Mouse (Mus musculus): ENCODE measurements around the gene Olfr605. TPM values are rescaled to one million over a fixed set of nuclear protein-coding genes. Genes with fewer than 3 reads are reported as not detected.

Olfr605 gene
- polyA plus RNA-seq, 1 experiment: not detected

DNA sequence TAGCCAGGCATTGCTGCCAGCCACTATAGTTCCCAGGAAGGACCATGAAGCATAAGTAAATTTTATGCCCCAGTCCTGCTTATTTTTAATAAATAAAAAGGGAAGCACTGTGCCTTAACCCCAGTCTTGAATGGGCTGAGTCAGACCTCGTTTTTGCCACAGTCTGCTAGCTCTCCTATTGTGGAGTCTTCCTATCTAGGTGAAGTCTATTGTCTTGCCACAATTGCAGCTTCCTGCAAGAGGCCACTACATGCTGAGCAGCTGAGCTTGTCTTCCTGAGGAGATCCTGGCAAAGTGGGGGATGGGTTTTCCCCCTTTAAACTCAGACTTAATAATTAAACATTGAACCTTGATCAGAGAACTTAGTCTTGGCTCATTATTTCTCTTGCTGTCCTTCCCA is 46.3 kb downstream of the Olfr605 start:
- Histone ChIP-seq H3K9ac (ENCODE audit: low read depth, poor library complexity, severe bottlenecking) (no peak overlapping the region), H3K4me3 (ENCODE audit: low read depth, low read length) (no peak overlapping the region), H3K36me3 (ENCODE audit: control insufficient read depth, insufficient read depth, low read length, poor library complexity, severe bottlenecking) (no peaks in the 10 kb centered on the region), H3K27me3 (ENCODE audit: control insufficient read depth, insufficient read depth, low read length, poor library complexity, severe bottlenecking) (no peaks in the 10 kb centered on the region), H3K9me3 (replicated peaks; ENCODE audit: control insufficient read depth, insufficient read depth, low read length, poor library complexity, severe bottlenecking) (no peaks in the 10 kb centered on the region), H3K4me1 (ENCODE audit: control insufficient read depth, insufficient read depth, low read length) (no peaks in the 10 kb centered on the region), H3K27ac (ENCODE audit: insufficient read depth, low read length) (no peak overlapping the region)
- no peak for TF ChIP-seq POLR2A (IDR thresholded peaks at IDR 0.05; ENCODE audit: insufficient read depth, low read length)
- no peak for TF ChIP-seq EP300 (IDR thresholded peaks at IDR 0.05; ENCODE audit: insufficient read depth, low read depth, low read length)
- TF ChIP-seq CTCF (IDR thresholded peaks at IDR 0.05; ENCODE audit: low read depth, low read length): no peak

DNA sequence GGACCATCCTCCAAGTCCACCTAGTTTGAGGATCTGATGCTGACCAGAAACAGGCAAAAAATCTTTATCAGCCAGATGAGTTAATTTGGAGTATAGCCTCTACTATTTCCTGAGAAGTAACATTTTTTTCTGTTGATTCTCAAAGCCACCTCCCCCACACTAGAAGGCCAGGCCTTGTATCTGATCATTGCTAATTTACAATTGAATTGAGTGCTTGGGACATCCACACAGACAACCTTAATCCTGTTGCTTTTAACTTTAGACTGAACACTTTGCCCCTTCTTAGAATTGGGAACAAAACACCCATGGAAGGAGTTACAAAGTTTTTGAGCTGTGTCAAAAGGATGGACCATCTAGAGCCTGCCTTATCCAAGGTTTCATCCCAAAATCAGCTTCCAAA is 47.5 kb downstream of the Olfr605 start:
- TF ChIP-seq CTCF (IDR thresholded peaks at IDR 0.05; ENCODE audit: low read depth, low read length): no peak
- no peak for TF ChIP-seq POLR2A (IDR thresholded peaks at IDR 0.05; ENCODE audit: insufficient read depth, low read length)
- no peak for TF ChIP-seq EP300 (IDR thresholded peaks at IDR 0.05; ENCODE audit: insufficient read depth, low read depth, low read length)
- no peaks in the 10 kb centered on the region for H3K27me3 ChIP-seq (ENCODE audit: control insufficient read depth, insufficient read depth, low read length, poor library complexity, severe bottlenecking)
- no peaks in the 10 kb centered on the region for H3K9me3 ChIP-seq (replicated peaks; ENCODE audit: control insufficient read depth, insufficient read depth, low read length, poor library complexity, severe bottlenecking)
- no peak overlapping the region for H3K27ac ChIP-seq (ENCODE audit: insufficient read depth, low read length)
- no peak overlapping the region for H3K9ac ChIP-seq (ENCODE audit: low read depth, poor library complexity, severe bottlenecking)
- no peak overlapping the region for H3K4me3 ChIP-seq (ENCODE audit: low read depth, low read length)
- H3K4me1 ChIP-seq (ENCODE audit: control insufficient read depth, insufficient read depth, low read length): no peaks in the 10 kb centered on the region
- H3K36me3 ChIP-seq (ENCODE audit: control insufficient read depth, insufficient read depth, low read length, poor library complexity, severe bottlenecking): no peaks in the 10 kb centered on the region

Other genes starting within 250 kb of the Olfr605 start
- gene Olfr593, start 233.6 kb downstream of the Olfr605 start, polyA plus RNA-seq (2011; ENCODE audit: insufficient read depth, insufficient read length, low read depth, missing spikeins): not detected in 2 replicates
- not detected in 2 replicates for gene Olfr594, start 228.4 kb downstream of the Olfr605 start, polyA plus RNA-seq (2011; ENCODE audit: insufficient read depth, insufficient read length, low read depth, missing spikeins)
- gene Usp17ld, start 192.9 kb downstream of the Olfr605 start, polyA plus RNA-seq (2011; ENCODE audit: insufficient read depth, insufficient read length, low read depth, missing spikeins): not detected in 2 replicates
- gene Olfr596, start 139.8 kb downstream of the Olfr605 start, polyA plus RNA-seq (2011; ENCODE audit: insufficient read depth, insufficient read length, low read depth, missing spikeins): not detected in 2 replicates
- gene Olfr597, start 129.1 kb downstream of the Olfr605 start, polyA plus RNA-seq (2011; ENCODE audit: insufficient read depth, insufficient read length, low read depth, missing spikeins): not detected in 2 replicates
- gene Olfr598, start 121.9 kb downstream of the Olfr605 start, polyA plus RNA-seq (2011; ENCODE audit: insufficient read depth, insufficient read length, low read depth, missing spikeins): not detected in 2 replicates
- not detected in 2 replicates for gene Olfr599, start 109.5 kb downstream of the Olfr605 start, polyA plus RNA-seq (2011; ENCODE audit: insufficient read depth, insufficient read length, low read depth, missing spikeins)
- not detected in 2 replicates for gene Olfr600, start 95.8 kb downstream of the Olfr605 start, polyA plus RNA-seq (2011; ENCODE audit: insufficient read depth, insufficient read length, low read depth, missing spikeins)
- gene Olfr601, start 82.8 kb downstream of the Olfr605 start, polyA plus RNA-seq (2011; ENCODE audit: insufficient read depth, insufficient read length, low read depth, missing spikeins): not detected in 2 replicates
- gene Olfr603, start 59.3 kb downstream of the Olfr605 start, polyA plus RNA-seq (2011; ENCODE audit: insufficient read depth, insufficient read length, low read depth, missing spikeins): not detected in 2 replicates
- not detected in 2 replicates for gene Usp17lc, start 30.4 kb downstream of the Olfr605 start, polyA plus RNA-seq (2011; ENCODE audit: insufficient read depth, insufficient read length, low read depth, missing spikeins)
- gene Olfr606, start 3.6 kb upstream of the Olfr605 start, polyA plus RNA-seq (2011; ENCODE audit: insufficient read depth, insufficient read length, low read depth, missing spikeins): not detected in 2 replicates
- gene Olfr607, start 18.7 kb upstream of the Olfr605 start, polyA plus RNA-seq (2011; ENCODE audit: insufficient read depth, insufficient read length, low read depth, missing spikeins): 0.13 TPM in 1 of 2 replicates, not detected in the other
- not detected in 2 replicates for gene Olfr608, start 24.4 kb upstream of the Olfr605 start, polyA plus RNA-seq (2011; ENCODE audit: insufficient read depth, insufficient read length, low read depth, missing spikeins)
- gene Olfr609, start 52.6 kb upstream of the Olfr605 start, polyA plus RNA-seq (2011; ENCODE audit: insufficient read depth, insufficient read length, low read depth, missing spikeins): not detected in 2 replicates
- gene Olfr610, start 66.7 kb upstream of the Olfr605 start, polyA plus RNA-seq (2011; ENCODE audit: insufficient read depth, insufficient read length, low read depth, missing spikeins): not detected in 2 replicates
- gene Olfr611, start 75.4 kb upstream of the Olfr605 start, polyA plus RNA-seq (2011; ENCODE audit: insufficient read depth, insufficient read length, low read depth, missing spikeins): not detected in 2 replicates
- gene Olfr612, start 97.3 kb upstream of the Olfr605 start, polyA plus RNA-seq (2011; ENCODE audit: insufficient read depth, insufficient read length, low read depth, missing spikeins): not detected in 2 replicates
- not detected in 2 replicates for gene Olfr613, start 102.6 kb upstream of the Olfr605 start, polyA plus RNA-seq (2011; ENCODE audit: insufficient read depth, insufficient read length, low read depth, missing spikeins)
- gene Olfr615, start 110.6 kb upstream of the Olfr605 start, polyA plus RNA-seq (2011; ENCODE audit: insufficient read depth, insufficient read length, low read depth, missing spikeins): not detected in 2 replicates
- gene Olfr616, start 123.7 kb upstream of the Olfr605 start, polyA plus RNA-seq (2011; ENCODE audit: insufficient read depth, insufficient read length, low read depth, missing spikeins): not detected in 2 replicates
- not detected in 2 replicates for gene Olfr617, start 127.6 kb upstream of the Olfr605 start, polyA plus RNA-seq (2011; ENCODE audit: insufficient read depth, insufficient read length, low read depth, missing spikeins)
- not detected in 2 replicates for gene Olfr618, start 144.7 kb upstream of the Olfr605 start, polyA plus RNA-seq (2011; ENCODE audit: insufficient read depth, insufficient read length, low read depth, missing spikeins)
- gene Olfr619, start 155.1 kb upstream of the Olfr605 start, polyA plus RNA-seq (2011; ENCODE audit: insufficient read depth, insufficient read length, low read depth, missing spikeins): not detected in 2 replicates
- not detected in 2 replicates for gene Olfr620, start 167.1 kb upstream of the Olfr605 start, polyA plus RNA-seq (2011; ENCODE audit: insufficient read depth, insufficient read length, low read depth, missing spikeins)
- not detected in 2 replicates for gene Olfr622, start 197.3 kb upstream of the Olfr605 start, polyA plus RNA-seq (2011; ENCODE audit: insufficient read depth, insufficient read length, low read depth, missing spikeins)
- not detected in 2 replicates for gene Olfr623, start 218.3 kb upstream of the Olfr605 start, polyA plus RNA-seq (2011; ENCODE audit: insufficient read depth, insufficient read length, low read depth, missing spikeins)
- gene Olfr624, start 225.8 kb upstream of the Olfr605 start, polyA plus RNA-seq (2011; ENCODE audit: insufficient read depth, insufficient read length, low read depth, missing spikeins): 0.13 TPM in 1 of 2 replicates, not detected in the other
- gene Olfr625-ps1, start 237.3 kb upstream of the Olfr605 start, polyA plus RNA-seq (2011; ENCODE audit: insufficient read depth, insufficient read length, low read depth, missing spikeins): not detected in 2 replicates